Mouse (Mus musculus) ES-Bruce4 (cell line): ENCODE data around the gene Rnf11. TPM values are rescaled to one million over a fixed set of nuclear protein-coding genes. Genes with fewer than 3 reads are reported as not detected.
A peak's percentile ranks its signal among the peaks of the same experiment; 100 is the strongest.

Experiments used
- H3K27ac ChIP-seq: 2 replicates; pipeline ENCODE4 v1.5.1; 2012; ENCODE audit warnings: low read length, inconsistent platforms; ENCODE audit not compliant: insufficient read depth
- H3K27me3 ChIP-seq: 2 replicates; pipeline ENCODE4 v1.6.1; 2012; ENCODE audit warnings: mild to moderate bottlenecking, low read length, inconsistent platforms; ENCODE audit not compliant: control insufficient read depth, poor library complexity, insufficient read depth, severe bottlenecking
- H3K36me3 ChIP-seq: 2 replicates; pipeline ENCODE4 v1.6.1; 2012; ENCODE audit warnings: inconsistent platforms, mild to moderate bottlenecking, low read length, moderate library complexity; ENCODE audit not compliant: control insufficient read depth, poor library complexity, insufficient read depth, severe bottlenecking
- H3K4me1 ChIP-seq: one replicate; pipeline ENCODE4 v1.8.1; 2011; ENCODE audit warnings: low read length; ENCODE audit not compliant: control insufficient read depth, insufficient read depth
- H3K4me3 ChIP-seq: 2 replicates; pipeline ENCODE4 v1.5.1; 2011; ENCODE audit warnings: low read depth, mild to moderate bottlenecking, low read length
- H3K9ac ChIP-seq: 2 replicates; pipeline ENCODE4 v1.6.1; 2012; ENCODE audit warnings: low read depth, mild to moderate bottlenecking, inconsistent platforms; ENCODE audit not compliant: poor library complexity, severe bottlenecking
- H3K9me3 ChIP-seq: replicated peaks from 2 replicates; pipeline ENCODE4 v1.6.1; 2012; ENCODE audit warnings: mild to moderate bottlenecking, low read length, inconsistent platforms; ENCODE audit not compliant: control insufficient read depth, poor library complexity, insufficient read depth, severe bottlenecking
- CTCF ChIP-seq: IDR thresholded peaks from one replicate; pipeline ENCODE4 v1.8.1; 2011; ENCODE audit warnings: low read depth, low read length
- EP300 ChIP-seq: IDR thresholded peaks from 2 replicates; pipeline ENCODE4 v1.6.1; 2011; ENCODE audit warnings: low read depth, low read length; ENCODE audit not compliant: insufficient read depth
- POLR2A ChIP-seq: IDR thresholded peaks from one replicate; pipeline ENCODE4 v1.8.1; 2011; ENCODE audit warnings: low read length; ENCODE audit not compliant: insufficient read depth
- polyA plus RNA-seq: library from polyadenylated mRNA; stranded (reverse); fragments of >200 nt; gene quantifications from 2 replicates; pipeline ENCODE4 v1.2.4, GENCODE M21; 2011; ENCODE audit warnings: low read depth; ENCODE audit not compliant: missing spikeins, insufficient read depth, insufficient read length

Gene Rnf11
- polyA plus RNA-seq, 1 experiment: 31.6 TPM

DNA sequence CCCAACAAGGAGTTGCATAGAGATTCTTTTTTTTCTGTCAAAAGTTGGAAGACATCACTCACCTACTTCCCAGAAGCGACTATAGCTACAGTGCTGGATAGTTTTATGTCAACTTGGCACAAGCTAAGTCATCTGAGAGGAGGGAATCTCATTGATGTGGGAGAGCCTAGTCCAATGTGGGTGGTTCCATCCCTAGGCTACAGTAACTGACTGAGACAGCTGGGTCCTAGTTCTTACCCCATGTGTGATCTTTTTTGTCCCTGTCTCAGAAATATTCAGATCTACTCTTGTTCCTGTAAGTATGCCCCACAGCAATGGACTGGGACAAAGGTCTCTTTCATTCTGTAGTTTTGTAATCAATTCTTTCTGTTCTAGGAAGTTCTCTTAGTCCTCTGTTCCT, 66.5 kb downstream of the Rnf11 start:
- Histone ChIP-seq H3K27ac (no peak overlapping the region), H3K4me3 (no peak overlapping the region), H3K4me1 (peaks cover 3% of the 10 kb centered on the region), H3K36me3 (no peaks in the 10 kb centered on the region), H3K27me3 (no peaks in the 10 kb centered on the region), H3K9ac (no peak overlapping the region), H3K9me3 (no peaks in the 10 kb centered on the region)
- TF ChIP-seq CTCF (no peak), EP300 (no peak), POLR2A (no peak)

- Histone ChIP-seq H3K36me3 (no peaks in the 10 kb centered on the region), H3K27me3 (no peaks in the 10 kb centered on the region; the same call in 1 of the 2 replicates), H3K9ac (no peak overlapping the region), H3K9me3 (no peaks in the 10 kb centered on the region), H3K4me3 (no peak overlapping the region), H3K4me1 (peaks cover 3% of the 10 kb centered on the region), H3K27ac (no peak overlapping the region)
- no peak for TF ChIP-seq POLR2A
- no peak for TF ChIP-seq CTCF
- no peak for TF ChIP-seq EP300
These were observed 72.3 kb downstream of the Rnf11 start for GRCm38 (mm10) chr4:109412233-109412632.

GRCm38 (mm10) chr4:109411377-109411967, 73.1 kb downstream of the Rnf11 start:
- H3K27ac ChIP-seq: no peak overlapping the region
- no peak overlapping the region for H3K4me3 ChIP-seq
- no peaks in the 10 kb centered on the region; the same call in 1 of the 2 replicates for H3K27me3 ChIP-seq
- peaks cover 3% of the 10 kb centered on the region for H3K4me1 ChIP-seq
- TF ChIP-seq CTCF (no peak), POLR2A (no peak), EP300 (no peak)
- no peaks in the 10 kb centered on the region for H3K9me3 ChIP-seq
- H3K36me3 ChIP-seq: no peaks in the 10 kb centered on the region
- H3K9ac ChIP-seq: no peak overlapping the region

DNA sequence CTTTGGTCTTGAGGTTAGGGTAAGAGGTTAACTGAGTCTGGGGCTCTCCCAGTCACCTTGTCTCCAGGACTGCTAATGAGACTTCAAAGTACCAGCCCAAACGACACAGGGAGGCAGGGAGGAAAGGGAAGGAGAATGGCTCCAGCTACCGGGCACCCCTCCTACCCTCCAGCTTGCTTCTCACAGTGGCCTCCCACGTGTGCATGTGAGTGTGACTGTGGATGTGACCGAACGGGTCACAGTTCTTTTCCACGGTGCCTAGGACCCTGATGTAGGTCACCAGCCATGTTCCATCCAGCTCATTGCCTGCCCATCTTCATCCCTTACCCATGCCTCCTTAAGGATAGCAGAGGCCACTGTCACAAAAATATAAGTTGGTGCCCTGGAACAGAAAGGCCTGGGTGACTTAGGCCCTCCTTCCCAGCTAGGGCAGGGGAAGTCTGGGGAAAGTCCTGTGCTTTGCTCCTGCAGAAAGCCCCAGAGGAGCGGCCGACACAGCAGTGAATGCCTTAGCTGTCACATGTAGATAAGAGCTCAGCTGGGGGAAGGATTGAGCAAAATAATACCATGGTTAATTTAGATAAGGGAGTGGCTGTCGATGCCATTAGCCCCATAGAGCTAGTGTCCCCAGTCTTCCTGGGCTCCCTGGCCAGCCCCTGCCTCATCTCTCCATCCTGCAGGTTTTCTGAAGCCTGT, 73.7 kb downstream of the Rnf11 start:
- H3K9me3 ChIP-seq: no peaks in the 10 kb centered on the region
- H3K27me3 ChIP-seq: no peaks in the 10 kb centered on the region; the same call in 1 of the 2 replicates
- no peak overlapping the region for H3K27ac ChIP-seq

DNA sequence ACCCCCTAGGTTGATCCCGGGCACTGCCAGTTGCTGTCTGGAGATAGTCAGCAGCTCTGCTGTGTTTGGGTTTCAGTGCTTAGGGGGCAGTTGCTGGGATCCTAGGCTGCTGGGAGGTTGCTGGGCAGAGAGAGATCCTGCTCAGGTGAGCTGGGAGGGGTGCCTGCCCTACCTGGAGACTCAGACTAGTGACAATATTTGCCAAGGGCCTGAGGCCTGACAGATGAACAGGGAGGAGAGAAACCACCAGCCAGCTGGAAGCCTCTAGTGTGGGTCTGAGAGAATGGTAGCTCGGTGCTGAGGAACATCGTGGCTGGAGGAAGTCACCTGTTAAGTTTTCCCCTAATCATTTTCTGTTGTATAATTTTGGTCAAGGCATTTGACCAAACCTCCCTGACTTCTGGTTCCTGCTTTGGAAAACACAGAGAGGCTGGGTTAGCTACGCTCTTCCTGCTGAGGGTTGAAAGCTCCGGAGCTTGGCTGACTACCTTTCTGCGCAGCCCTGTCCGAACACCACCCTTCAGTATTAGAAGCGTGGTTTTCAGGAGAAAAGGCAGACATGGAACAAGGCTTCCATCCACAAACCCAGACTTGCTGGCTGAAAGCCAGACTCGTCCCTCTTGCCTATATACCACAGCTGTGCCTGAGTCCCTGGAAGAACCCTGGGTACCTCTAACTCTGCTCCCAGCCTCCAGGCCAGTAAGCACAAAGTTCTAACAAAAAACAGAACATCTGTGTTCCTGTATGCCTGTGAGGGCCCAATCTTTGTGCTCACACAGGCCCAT, 76.6 kb downstream of the Rnf11 start:
- Histone ChIP-seq H3K4me1 (no peaks in the 10 kb centered on the region), H3K9me3 (no peaks in the 10 kb centered on the region), H3K27me3 (no peaks in the 10 kb centered on the region; the same call in 1 of the 2 replicates), H3K4me3 (no peak overlapping the region), H3K9ac (no peak overlapping the region), H3K27ac (no peak overlapping the region), H3K36me3 (no peaks in the 10 kb centered on the region)
- TF ChIP-seq CTCF (no peak), EP300 (no peak), POLR2A (no peak)

More for the DNA sequence above, 73.7 kb downstream of the Rnf11 start:
- Histone ChIP-seq H3K9ac (no peak overlapping the region), H3K36me3 (no peaks in the 10 kb centered on the region), H3K4me1 (peaks cover 3% of the 10 kb centered on the region), H3K4me3 (no peak overlapping the region)
- TF ChIP-seq EP300 (no peak), POLR2A (no peak), CTCF (no peak)

- H3K4me1 ChIP-seq: no peaks in the 10 kb centered on the region
- no peak overlapping the region for H3K27ac ChIP-seq
- no peaks in the 10 kb centered on the region for H3K36me3 ChIP-seq
- H3K4me3 ChIP-seq: peak overlapping the region; percentile 53
- no peaks in the 10 kb centered on the region for H3K9me3 ChIP-seq
- TF ChIP-seq POLR2A (no peak), CTCF (no peak), EP300 (no peak)
- H3K27me3 ChIP-seq: no peaks in the 10 kb centered on the region; the same call in 1 of the 2 replicates
- H3K9ac ChIP-seq: peak overlapping the region; percentile 75
These were observed 77.4 kb downstream of the Rnf11 start for GRCm38 (mm10) chr4:109407176-109407520.
